Mouse (Mus musculus): ENCODE data around the gene Ushbp1. TPM values are rescaled to one million over a fixed set of nuclear protein-coding genes. Genes with fewer than 3 reads are reported as not detected.
A peak's percentile ranks its signal among the peaks of the same experiment; 100 is the strongest.

Gene Ushbp1
- polyA plus RNA-seq, 1 experiment from 2014 or later: 5.6 TPM

GRCm38 (mm10) chr8:71391696-71392095 is 3.9 kb downstream of the Ushbp1 start:
- H3K4me2 ChIP-seq (replicated peaks): no peak overlapping the region
- WGBS: 98% methylated on average over 2 of the region's 2 CpGs
- H3K36me3 ChIP-seq: no peaks in the 10 kb centered on the region
- H3K9me3 ChIP-seq: no peaks in the 10 kb centered on the region
- no peak overlapping the region for H3K9ac ChIP-seq (replicated peaks)
- no peak for ATAC-seq (ENCODE audit: low FRiP score, low read depth)
- H3K27ac ChIP-seq (replicated peaks): no peak overlapping the region
- 0 out of 2 replicates have a peak, but pooled peaks cover 10% of the 10 kb centered on the region for H3K4me1 ChIP-seq
- H3K4me3 ChIP-seq: no peak overlapping the region
- no peaks in the 10 kb centered on the region for H3K27me3 ChIP-seq

GRCm38 (mm10) chr8:71388267-71388666 is 7.3 kb downstream of the Ushbp1 start:
- H3K4me2 ChIP-seq (replicated peaks): no peak overlapping the region
- H3K36me3 ChIP-seq: no peaks in the 10 kb centered on the region
- H3K9me3 ChIP-seq: no peaks in the 10 kb centered on the region
- no peak overlapping the region for H3K9ac ChIP-seq (replicated peaks)
- no peaks in the 10 kb centered on the region for H3K27me3 ChIP-seq
- 87% methylated on average over 1 of the region's 1 CpGs for WGBS
- peaks cover 11% of the 10 kb centered on the region for H3K4me1 ChIP-seq
- H3K4me3 ChIP-seq: no peak overlapping the region
- ATAC-seq (ENCODE audit: low FRiP score, low read depth): no peak
- no peak overlapping the region for H3K27ac ChIP-seq (replicated peaks)

- Histone ChIP-seq H3K4me3 (no peak overlapping the region), H3K27me3 (peaks cover 6% of the 10 kb centered on the region; the same call in 1 of the 2 replicates), H3K9me3 (no peaks in the 10 kb centered on the region), H3K4me2 (replicated peaks) (no peak overlapping the region), H3K9ac (replicated peaks) (no peak overlapping the region), H3K36me3 (no peaks in the 10 kb centered on the region), H3K27ac (replicated peaks) (no peak overlapping the region), H3K4me1 (peaks cover 29% of the 10 kb centered on the region)
- ATAC-seq (ENCODE audit: low FRiP score, low read depth): no peak
- WGBS: 72% methylated on average over 12 of the region's 12 CpGs
Measured at GRCm38 (mm10) chr8:71385212-71385835, 10.3 kb downstream of the Ushbp1 start.

GRCm38 (mm10) chr8:71383860-71384259 is 11.7 kb downstream of the Ushbp1 start:
- H3K4me2 ChIP-seq (replicated peaks): no peak overlapping the region
- WGBS: 42% methylated on average over 3 of the region's 3 CpGs
- H3K27me3 ChIP-seq: peaks cover 6% of the 10 kb centered on the region; the same call in 1 of the 2 replicates
- no peaks in the 10 kb centered on the region for H3K36me3 ChIP-seq
- no peak for ATAC-seq (ENCODE audit: low FRiP score, low read depth)
- no peak overlapping the region for H3K4me3 ChIP-seq
- H3K4me1 ChIP-seq: peaks cover 44% of the 10 kb centered on the region
- no peak overlapping the region for H3K9ac ChIP-seq (replicated peaks)
- H3K27ac ChIP-seq (replicated peaks): no peak overlapping the region
- H3K9me3 ChIP-seq: no peaks in the 10 kb centered on the region

- H3K9ac ChIP-seq (replicated peaks): no peak overlapping the region
- peaks cover 6% of the 10 kb centered on the region; the same call in 1 of the 2 replicates for H3K27me3 ChIP-seq
- no peak for ATAC-seq (ENCODE audit: low FRiP score, low read depth)
- WGBS: 9% methylated on average over 12 of the region's 12 CpGs
- no peaks in the 10 kb centered on the region for H3K36me3 ChIP-seq
- peaks cover 47% of the 10 kb centered on the region for H3K4me1 ChIP-seq
- no peak overlapping the region for H3K4me3 ChIP-seq
- no peaks in the 10 kb centered on the region for H3K9me3 ChIP-seq
- no peak overlapping the region for H3K4me2 ChIP-seq (replicated peaks)
- H3K27ac ChIP-seq (replicated peaks): peak overlapping the region; percentile 92
Measured at GRCm38 (mm10) chr8:71383396-71383795, 12.2 kb downstream of the Ushbp1 start.

- Histone ChIP-seq H3K27me3 (peaks cover 12% of the 10 kb centered on the region), H3K4me2 (replicated peaks) (peak overlapping the region; percentile 98), H3K9me3 (no peaks in the 10 kb centered on the region), H3K4me1 (peaks cover 47% of the 10 kb centered on the region), H3K27ac (replicated peaks) (peak overlapping the region; percentile 92), H3K36me3 (peaks cover 4% of the 10 kb centered on the region; the same call in 1 of the 2 replicates), H3K9ac (replicated peaks) (peak overlapping the region; percentile 87), H3K4me3 (peak overlapping the region; percentile 84)
- WGBS: under 1% methylated on average over 69 of the region's 80 CpGs
- peak; percentile 89 for ATAC-seq (ENCODE audit: low FRiP score, low read depth)
Measured at GRCm38 (mm10) chr8:71381971-71382961, 13.3 kb downstream of the Ushbp1 start.

GRCm38 (mm10) chr8:71381421-71381970 is 14.1 kb downstream of the Ushbp1 start, which contains the start of gene Nr2f6:
Nr2f6 (minus strand) TSS chr8:71381960.
- Histone ChIP-seq H3K27ac (replicated peaks) (peak within 1 kb of the TSS; percentile 92), H3K4me2 (replicated peaks) (peak within 1 kb of the TSS; percentile 98), H3K9me3 (no peaks in the 10 kb centered on the region), H3K27me3 (peaks cover 20% of the 10 kb centered on the region), H3K4me3 (peak within 1 kb of the TSS; percentile 84), H3K9ac (replicated peaks) (peak within 1 kb of the TSS; percentile 87), H3K36me3 (peaks cover 4% of the 10 kb centered on the region; the same call in 1 of the 2 replicates), H3K4me1 (peaks cover 54% of the 10 kb centered on the region)
- peak; percentile 70 for ATAC-seq (ENCODE audit: low FRiP score, low read depth)
- 1% methylated on average over 63 of the region's 89 CpGs for WGBS

- no peak for ATAC-seq (ENCODE audit: low FRiP score, low read depth)
- peaks cover 64% of the 10 kb centered on the region for H3K4me1 ChIP-seq
- no peaks in the 10 kb centered on the region for H3K9me3 ChIP-seq
- H3K27me3 ChIP-seq: peaks cover 24% of the 10 kb centered on the region
- peak overlapping the region; percentile 87 for H3K9ac ChIP-seq (replicated peaks)
- H3K4me3 ChIP-seq: peak overlapping the region; percentile 84
- peak overlapping the region; percentile 98 for H3K4me2 ChIP-seq (replicated peaks)
- peaks cover 7% of the 10 kb centered on the region for H3K36me3 ChIP-seq
- H3K27ac ChIP-seq (replicated peaks): peak overlapping the region; percentile 92
- WGBS: 1% methylated on average over 72 of the region's 72 CpGs
Measured at GRCm38 (mm10) chr8:71380178-71381171, 15.1 kb downstream of the Ushbp1 start.

- peak overlapping the region; percentile 87 for H3K9ac ChIP-seq (replicated peaks)
- H3K27me3 ChIP-seq: peaks cover 24% of the 10 kb centered on the region
- ATAC-seq (ENCODE audit: low FRiP score, low read depth): no peak
- peaks cover 15% of the 10 kb centered on the region for H3K36me3 ChIP-seq
- H3K4me2 ChIP-seq (replicated peaks): peak overlapping the region; percentile 98
- peaks cover 70% of the 10 kb centered on the region for H3K4me1 ChIP-seq
- H3K4me3 ChIP-seq: peak overlapping the region; percentile 84
- 38% methylated on average over 3 of the region's 3 CpGs for WGBS
- H3K9me3 ChIP-seq: no peaks in the 10 kb centered on the region
- H3K27ac ChIP-seq (replicated peaks): peak overlapping the region; percentile 61
Measured at GRCm38 (mm10) chr8:71379512-71380075, 16.0 kb downstream of the Ushbp1 start.

- ATAC-seq (ENCODE audit: low FRiP score, low read depth): no peak
- Histone ChIP-seq H3K9me3 (no peaks in the 10 kb centered on the region), H3K9ac (replicated peaks) (peak overlapping the region; percentile 87), H3K27ac (replicated peaks) (peak overlapping the region; percentile 61), H3K4me2 (replicated peaks) (peak overlapping the region; percentile 98), H3K27me3 (peaks cover 24% of the 10 kb centered on the region), H3K4me3 (peak overlapping the region; percentile 84), H3K36me3 (peaks cover 21% of the 10 kb centered on the region), H3K4me1 (peaks cover 70% of the 10 kb centered on the region)
- 16% methylated on average over 4 of the region's 4 CpGs for WGBS
Measured at GRCm38 (mm10) chr8:71379008-71379407, 16.6 kb downstream of the Ushbp1 start.

All from midbrain, embryonic 12.5 days (tissue).